Mouse (Mus musculus): ENCODE data around the gene Mucl3. TPM values are rescaled to one million over a fixed set of nuclear protein-coding genes. Genes with fewer than 3 reads are reported as not detected.

Mucl3 gene
- total and polyA plus RNA-seq, 3 experiments = 0.04 to 0.11 TPM; not detected in 1

DNA sequence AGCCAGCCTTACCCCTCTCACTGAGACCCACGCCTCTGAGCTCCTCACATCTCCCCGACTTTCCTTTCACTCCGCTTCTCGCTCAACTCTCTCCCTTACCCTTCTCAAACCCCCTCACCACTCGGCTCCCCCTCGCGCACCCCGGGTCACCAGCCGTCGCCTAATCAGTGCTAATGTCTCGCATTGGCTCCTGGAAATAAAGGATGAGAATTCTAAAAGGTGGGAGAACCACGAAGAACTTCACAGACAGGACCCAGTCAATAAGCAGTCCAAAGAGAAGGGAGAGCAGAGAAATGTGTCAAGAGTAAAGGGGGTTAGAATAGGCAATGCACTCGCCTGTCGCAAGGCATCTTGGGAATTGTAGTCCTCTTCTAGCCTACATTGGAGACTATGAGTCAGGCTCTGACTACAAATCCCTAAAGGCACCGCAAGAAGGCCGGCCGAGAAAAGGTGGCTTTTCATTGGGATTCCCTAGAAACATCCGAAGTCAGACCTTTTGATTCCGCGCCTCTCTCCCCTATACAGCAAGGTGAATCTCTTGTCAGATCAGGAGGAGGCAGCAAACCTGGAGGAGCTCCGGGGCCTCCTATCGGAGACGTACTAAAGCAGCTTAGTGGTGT lies 30.0 kb upstream of the Mucl3 start, which contains the start of gene Gtf2h4 (continued):
- TF ChIP-seq NELFE (IDR thresholded peaks at IDR 0.05; ENCODE audit: low read depth, low read length) = peak; percentile 82
- no peak for TF ChIP-seq BHLHE40 (IDR thresholded peaks at IDR 0.05; ENCODE audit: borderline replicate concordance, low read depth, low read length)
- no peak for TF ChIP-seq CHD1 (IDR thresholded peaks at IDR 0.05; ENCODE audit: low read depth, low read length)

DNA sequence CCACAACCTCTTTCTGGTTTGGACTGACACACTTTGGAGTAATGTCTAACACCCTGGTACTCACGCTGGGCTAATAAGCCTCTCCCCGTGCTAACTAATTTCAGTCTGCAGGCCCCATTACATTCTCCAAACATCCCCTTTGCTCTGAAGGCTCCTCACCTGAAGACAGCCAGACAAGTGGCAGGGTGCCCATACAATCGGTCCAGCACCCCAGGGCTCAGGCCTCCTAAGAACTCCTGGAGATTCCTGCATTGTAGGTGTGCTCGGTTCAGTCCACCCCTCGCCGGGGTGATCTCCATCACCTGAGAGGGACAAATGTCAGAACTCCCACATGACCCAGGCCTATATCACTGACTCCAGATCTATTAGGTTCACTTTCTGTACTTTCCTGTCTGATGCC lies 29.0 kb upstream of the Mucl3 start:
- TF ChIP-seq RAD21 (IDR thresholded peaks at IDR 0.05; ENCODE audit: low read depth, low read length) = no peak
- peaks cover 0 to 2% of the 10 kb centered on the region in 2 experiments; a peak in 1 of 4 replicates for H3K36me3 ChIP-seq (ENCODE audit: control insufficient read depth in 1 of 2, insufficient read depth in 2 of 2, low read length in 2 of 2)
- no peak overlapping the region for H3K27ac ChIP-seq (ENCODE audit: control insufficient read depth, low read depth, low read length)
- H3K27me3 ChIP-seq (ENCODE audit: control insufficient read depth in 1 of 2, insufficient read depth in 2 of 2, low read length in 2 of 2) = no peaks in the 10 kb centered on the region
- peaks cover 3% of the 10 kb centered on the region; the same call in 1 of the 2 replicates for H3K79me2 ChIP-seq (ENCODE audit: control insufficient read depth, insufficient read depth, low read length, poor library complexity)
- H3K9me3 ChIP-seq (replicated peaks; ENCODE audit: insufficient read depth, low read length) = no peaks in the 10 kb centered on the region
- no peak overlapping the region for H3K9ac ChIP-seq (ENCODE audit: control insufficient read depth, low read depth, low read length, poor library complexity, severe bottlenecking)
- H3K4me1 ChIP-seq (ENCODE audit: control insufficient read depth in 1 of 2, insufficient read depth in 2 of 2, low read length in 2 of 2) = peaks cover 0 to 8% of the 10 kb centered on the region in 2 experiments; a peak in 2 of 4 replicates
- no peak for DNase-seq (ENCODE audit: low read depth, low spot score)
- H3K4me3 ChIP-seq (ENCODE audit: control insufficient read depth in 1 of 2, insufficient read depth in 1 of 2, low read depth in 2 of 2, low read length in 2 of 2) = no peak overlapping the region

GRCm38 (mm10) chr17:35671846-35672245 lies 28.4 kb upstream of the Mucl3 start:
- peaks cover 0 to 8% of the 10 kb centered on the region in 2 experiments; a peak in 2 of 4 replicates for H3K4me1 ChIP-seq (ENCODE audit: control insufficient read depth in 1 of 2, insufficient read depth in 2 of 2, low read length in 2 of 2)
- H3K27me3 ChIP-seq (ENCODE audit: control insufficient read depth in 1 of 2, insufficient read depth in 2 of 2, low read length in 2 of 2) = no peaks in the 10 kb centered on the region
- H3K27ac ChIP-seq (ENCODE audit: control insufficient read depth, low read depth, low read length) = no peak overlapping the region
- no peak for DNase-seq (ENCODE audit: low read depth, low spot score)
- peaks cover 0 to 2% of the 10 kb centered on the region in 2 experiments; a peak in 1 of 4 replicates for H3K36me3 ChIP-seq (ENCODE audit: control insufficient read depth in 1 of 2, insufficient read depth in 2 of 2, low read length in 2 of 2)
- TF ChIP-seq MEF2A (IDR thresholded peaks at IDR 0.05; ENCODE audit: extremely low read depth, insufficient replicate concordance, low read depth, low read length, poor library complexity, severe bottlenecking) = no peak
- TF ChIP-seq NRF1 (IDR thresholded peaks at IDR 0.05; ENCODE audit: insufficient read depth, low read depth, low read length, poor library complexity, severe bottlenecking) = no peak
- TF ChIP-seq HCFC1 (IDR thresholded peaks at IDR 0.05; ENCODE audit: low read depth, low read length) = no peak
- no peak for TF ChIP-seq GATA1 (IDR thresholded peaks at IDR 0.05; ENCODE audit: low read depth, low read length)
- H3K79me2 ChIP-seq (ENCODE audit: control insufficient read depth, insufficient read depth, low read length, poor library complexity) = peaks cover 6% of the 10 kb centered on the region; the same call in 1 of the 2 replicates
- no peaks in the 10 kb centered on the region for H3K9me3 ChIP-seq (replicated peaks; ENCODE audit: insufficient read depth, low read length)
- no peak overlapping the region for H3K4me3 ChIP-seq (ENCODE audit: control insufficient read depth in 1 of 2, insufficient read depth in 1 of 2, low read depth in 2 of 2, low read length in 2 of 2)
- no peak overlapping the region for H3K9ac ChIP-seq (ENCODE audit: control insufficient read depth, low read depth, low read length, poor library complexity, severe bottlenecking)

- H3K4me1 ChIP-seq (ENCODE audit: control insufficient read depth in 1 of 2, insufficient read depth in 2 of 2, low read length in 2 of 2) = peaks cover 0 to 13% of the 10 kb centered on the region in 2 experiments; a peak in 3 of 4 replicates
- peaks cover 0 to 2% of the 10 kb centered on the region in 2 experiments; a peak in 1 of 4 replicates for H3K36me3 ChIP-seq (ENCODE audit: control insufficient read depth in 1 of 2, insufficient read depth in 2 of 2, low read length in 2 of 2)
- TF ChIP-seq MYC (IDR thresholded peaks at IDR 0.05; ENCODE audit: low read depth, low read length) (no peak), KAT2A (conservative IDR thresholded peaks at IDR 0.05; ENCODE audit: low read depth, low read length) (no peak), SMC3 (IDR thresholded peaks at IDR 0.05; ENCODE audit: low read depth, low read length) (no peak), TCF12 (IDR thresholded peaks at IDR 0.05; ENCODE audit: low read depth, low read length) (no peak)
- H3K79me2 ChIP-seq (ENCODE audit: control insufficient read depth, insufficient read depth, low read length, poor library complexity) = peaks cover 8% of the 10 kb centered on the region
- DNase-seq (ENCODE audit: low read depth, low spot score) = no peak
- no peak overlapping the region for H3K9ac ChIP-seq (ENCODE audit: control insufficient read depth, low read depth, low read length, poor library complexity, severe bottlenecking)
- no peaks in the 10 kb centered on the region for H3K27me3 ChIP-seq (ENCODE audit: control insufficient read depth in 1 of 2, insufficient read depth in 2 of 2, low read length in 2 of 2)
- H3K27ac ChIP-seq (ENCODE audit: control insufficient read depth, low read depth, low read length) = no peak overlapping the region
- no peaks in the 10 kb centered on the region for H3K9me3 ChIP-seq (replicated peaks; ENCODE audit: insufficient read depth, low read length)
- H3K4me3 ChIP-seq (ENCODE audit: control insufficient read depth in 1 of 2, insufficient read depth in 1 of 2, low read depth in 2 of 2, low read length in 2 of 2) = no peak overlapping the region
Observed at GRCm38 (mm10) chr17:35669731-35670130, 26.2 kb upstream of the Mucl3 start.

All from MEL (cell line).